Mouse (Mus musculus) stomach, postnatal 0 days (tissue): ENCODE data around the gene Arhgap8.

Source experiments
- CTCF ChIP-seq: IDR thresholded peaks from 2 replicates; pipeline ENCODE4 v1.5.1; 2016; ENCODE audit warnings: antibody characterized with exemption, low read depth, mild to moderate bottlenecking, moderate library complexity
- EP300 ChIP-seq: optimal IDR thresholded peaks from 2 replicates; pipeline ENCODE3; 2016; ENCODE audit warnings: antibody characterized with exemption

DNA sequence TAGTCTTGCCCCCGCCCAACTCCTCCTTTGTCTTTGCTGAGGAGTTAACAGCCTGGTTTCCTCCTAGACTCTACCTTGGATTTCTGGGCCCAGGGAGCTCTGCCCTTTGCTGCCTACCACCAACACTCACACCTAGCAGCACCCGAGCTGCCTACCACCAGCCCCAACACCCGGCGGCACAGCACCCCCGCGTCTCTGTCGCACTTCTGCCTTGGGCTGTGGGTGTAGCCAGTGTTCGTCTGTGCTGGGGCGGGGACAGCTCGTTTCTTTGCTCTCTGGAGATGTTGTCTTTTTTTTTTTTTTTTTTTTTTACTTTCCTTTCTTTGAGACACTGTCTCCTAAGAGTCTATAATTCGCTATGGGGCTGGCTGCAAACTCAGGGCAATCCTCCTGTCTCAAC lies 41.9 kb upstream of the Arhgap8 start:
- TF ChIP-seq CTCF (no peak), EP300 (no peak)
